Mouse (Mus musculus): ENCODE results near the gene Eid2b. TPM values are rescaled to one million over a fixed set of nuclear protein-coding genes. Genes with fewer than 3 reads are reported as not detected.
A peak's percentile ranks its signal among the peaks of the same experiment; 100 is the strongest.

The Eid2b gene
- polyA plus RNA-seq, 1 experiment, result 21.2 TPM

GRCm38 (mm10) chr7:28278279-28278652, 727 bp downstream of the Eid2b start:
- TF ChIP-seq CTCF (IDR thresholded peaks at IDR 0.05; ENCODE audit: borderline replicate concordance, insufficient read depth, low read depth, low read length) (no peak), POLR2A (IDR thresholded peaks at IDR 0.05; ENCODE audit: borderline replicate concordance, insufficient read depth, low read length) (no peak)
- Histone ChIP-seq H3K4me3 (replicated peaks; ENCODE audit: insufficient read depth, low read depth, low read length) (peak overlapping the region; percentile 89), H3K27me3 (ENCODE audit: control insufficient read depth, insufficient read depth, low read length) (no peaks in the 10 kb centered on the region), H3K4me1 (ENCODE audit: control insufficient read depth, insufficient read depth, low read length) (no peaks in the 10 kb centered on the region; the same call in 1 of the 2 replicates), H3K27ac (ENCODE audit: insufficient read depth, low read length) (no peak overlapping the region; the same call in 1 of the 2 replicates)
- WGBS, result 67% methylated on average over 7 of the region's 7 CpGs
- DNase-seq, result no peak

- no peak for DNase-seq
- WGBS, result 60% methylated on average over 7 of the region's 7 CpGs
- H3K27ac ChIP-seq (ENCODE audit: insufficient read depth, low read length), result no peak overlapping the region
- no peak overlapping the region for H3K4me3 ChIP-seq (replicated peaks; ENCODE audit: insufficient read depth, low read depth, low read length)
- TF ChIP-seq CTCF (IDR thresholded peaks at IDR 0.05; ENCODE audit: borderline replicate concordance, insufficient read depth, low read depth, low read length) (no peak), POLR2A (IDR thresholded peaks at IDR 0.05; ENCODE audit: borderline replicate concordance, insufficient read depth, low read length) (no peak)
- no peaks in the 10 kb centered on the region for H3K27me3 ChIP-seq (ENCODE audit: control insufficient read depth, insufficient read depth, low read length)
- no peaks in the 10 kb centered on the region; the same call in 1 of the 2 replicates for H3K4me1 ChIP-seq (ENCODE audit: control insufficient read depth, insufficient read depth, low read length)
Measured at GRCm38 (mm10) chr7:28280630-28281029, 3.1 kb downstream of the Eid2b start.

- no peak overlapping the region for H3K27ac ChIP-seq (ENCODE audit: insufficient read depth, low read length)
- 15% methylated on average over 18 of the region's 18 CpGs for WGBS
Measured at GRCm38 (mm10) chr7:28290165-28290564, 12.6 kb downstream of the Eid2b start.

GRCm38 (mm10) chr7:28290638-28291590, 13.4 kb downstream of the Eid2b start, which contains the start of gene Selenov:
Selenov (minus strand) TSS chr7:28291186.
- peak; percentile 51 to 54 for DNase-seq
- TF ChIP-seq CTCF (IDR thresholded peaks at IDR 0.05; ENCODE audit: borderline replicate concordance, insufficient read depth, low read depth, low read length) (peak; percentile 14; the same call in 1 of the 2 replicates), POLR2A (IDR thresholded peaks at IDR 0.05; ENCODE audit: borderline replicate concordance, insufficient read depth, low read length) (no peak)
- no peaks in the 10 kb centered on the region for H3K4me1 ChIP-seq (ENCODE audit: control insufficient read depth, insufficient read depth, low read length)
- 2% methylated on average over 52 of the region's 52 CpGs for whole genome bisulfite sequencing
- no peaks in the 10 kb centered on the region; the same call in 1 of the 2 replicates for H3K27me3 ChIP-seq (ENCODE audit: control insufficient read depth, insufficient read depth, low read length)
- H3K4me3 ChIP-seq (replicated peaks; ENCODE audit: insufficient read depth, low read depth, low read length), result peak within 1 kb of the TSS; percentile 39
- no peak within 1 kb of the TSS for H3K27ac ChIP-seq (ENCODE audit: insufficient read depth, low read length)

More at GRCm38 (mm10) chr7:28290165-28290564, 12.6 kb downstream of the Eid2b start:
- no peaks in the 10 kb centered on the region for H3K4me1 ChIP-seq (ENCODE audit: control insufficient read depth, insufficient read depth, low read length)
- DNase-seq, result no peak
- TF ChIP-seq CTCF (IDR thresholded peaks at IDR 0.05; ENCODE audit: borderline replicate concordance, insufficient read depth, low read depth, low read length) (no peak), POLR2A (IDR thresholded peaks at IDR 0.05; ENCODE audit: borderline replicate concordance, insufficient read depth, low read length) (no peak)
- H3K27me3 ChIP-seq (ENCODE audit: control insufficient read depth, insufficient read depth, low read length), result no peaks in the 10 kb centered on the region; the same call in 1 of the 2 replicates
- no peak overlapping the region for H3K4me3 ChIP-seq (replicated peaks; ENCODE audit: insufficient read depth, low read depth, low read length)

- Histone ChIP-seq H3K4me1 (ENCODE audit: control insufficient read depth, insufficient read depth, low read length) (no peaks in the 10 kb centered on the region), H3K27ac (ENCODE audit: insufficient read depth, low read length) (no peak overlapping the region), H3K27me3 (ENCODE audit: control insufficient read depth, insufficient read depth, low read length) (no peaks in the 10 kb centered on the region; the same call in 1 of the 2 replicates), H3K4me3 (replicated peaks; ENCODE audit: insufficient read depth, low read depth, low read length) (peak overlapping the region; percentile 28)
- DNase-seq, result peak; percentile 52 to 57
- WGBS, result under 1% methylated on average over 63 of the region's 63 CpGs
- TF ChIP-seq CTCF (IDR thresholded peaks at IDR 0.05; ENCODE audit: borderline replicate concordance, insufficient read depth, low read depth, low read length), result no peak
- TF ChIP-seq POLR2A (IDR thresholded peaks at IDR 0.05; ENCODE audit: borderline replicate concordance, insufficient read depth, low read length), result no peak
Measured at GRCm38 (mm10) chr7:28294481-28294880, 16.9 kb downstream of the Eid2b start.

- DNase-seq, result peak; percentile 56 to 61
- Histone ChIP-seq H3K4me1 (ENCODE audit: control insufficient read depth, insufficient read depth, low read length) (no peaks in the 10 kb centered on the region), H3K4me3 (replicated peaks; ENCODE audit: insufficient read depth, low read depth, low read length) (no peak overlapping the region), H3K27me3 (ENCODE audit: control insufficient read depth, insufficient read depth, low read length) (0 out of 2 replicates have a peak, but pooled peaks cover 1% of the 10 kb centered on the region), H3K27ac (ENCODE audit: insufficient read depth, low read length) (no peak overlapping the region)
- WGBS, result 13% methylated on average over 43 of the region's 43 CpGs
- peak; percentile 68 for TF ChIP-seq CTCF (IDR thresholded peaks at IDR 0.05; ENCODE audit: borderline replicate concordance, insufficient read depth, low read depth, low read length)
- no peak for TF ChIP-seq POLR2A (IDR thresholded peaks at IDR 0.05; ENCODE audit: borderline replicate concordance, insufficient read depth, low read length)
Measured at GRCm38 (mm10) chr7:28298837-28299625, 21.5 kb downstream of the Eid2b start.
